Mouse (Mus musculus): Measurements from ENCODE around the gene Rnase11. TPM values are rescaled to one million over a fixed set of nuclear protein-coding genes. Genes with fewer than 3 reads are reported as not detected.
A peak's percentile ranks its signal among the peaks of the same experiment; 100 is the strongest.

The Rnase11 gene
- polyA plus RNA-seq, 1 experiment from 2014 or later = not detected

DNA sequence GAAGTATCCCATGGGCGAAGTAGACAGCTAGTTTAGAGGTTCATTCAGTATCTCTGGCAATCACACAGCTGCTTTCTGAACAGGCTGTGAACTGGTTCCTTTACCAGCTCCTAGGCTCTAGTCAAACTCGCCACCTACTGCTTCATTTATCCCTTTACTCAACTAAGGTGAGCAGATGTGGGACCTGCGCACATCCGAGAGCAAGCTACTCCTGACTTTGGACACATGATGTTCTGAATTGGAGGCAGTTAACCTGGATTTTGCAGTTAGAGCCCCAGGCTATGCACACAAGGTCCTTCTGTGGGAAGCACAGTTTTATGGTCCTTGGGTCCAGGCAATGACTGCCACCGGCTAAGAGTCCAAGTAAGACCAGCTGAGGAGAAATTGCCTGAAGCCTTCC, 10.8 kb upstream of the Rnase11 start:
- ATAC-seq (replicated peaks; ENCODE audit: low FRiP score) (no peak), DNase-seq (ENCODE audit: low spot score) (no peak)
- Histone ChIP-seq H3K27ac (ENCODE audit: low read depth, low read length) (no peak overlapping the region), H3K27me3 (replicated peaks; ENCODE audit: control insufficient read depth, insufficient read depth, low read length) (no peaks in the 10 kb centered on the region), H3K4me2 (no peak overlapping the region), H3K9ac (ENCODE audit: low read depth, low read length) (no peak overlapping the region), H3K4me3 (ENCODE audit: low read depth, low read length) (no peak overlapping the region), H3K4me1 (replicated peaks; ENCODE audit: control insufficient read depth, insufficient read depth, low read length) (peaks cover 7% of the 10 kb centered on the region; the same call in 1 of the 2 replicates), H3K36me3 (ENCODE audit: control insufficient read depth, insufficient read depth, low read length) (no peaks in the 10 kb centered on the region), H3K9me3 (ENCODE audit: control insufficient read depth, low read length) (no peaks in the 10 kb centered on the region)
- 82% methylated on average over 5 of the region's 5 CpGs for WGBS

DNA sequence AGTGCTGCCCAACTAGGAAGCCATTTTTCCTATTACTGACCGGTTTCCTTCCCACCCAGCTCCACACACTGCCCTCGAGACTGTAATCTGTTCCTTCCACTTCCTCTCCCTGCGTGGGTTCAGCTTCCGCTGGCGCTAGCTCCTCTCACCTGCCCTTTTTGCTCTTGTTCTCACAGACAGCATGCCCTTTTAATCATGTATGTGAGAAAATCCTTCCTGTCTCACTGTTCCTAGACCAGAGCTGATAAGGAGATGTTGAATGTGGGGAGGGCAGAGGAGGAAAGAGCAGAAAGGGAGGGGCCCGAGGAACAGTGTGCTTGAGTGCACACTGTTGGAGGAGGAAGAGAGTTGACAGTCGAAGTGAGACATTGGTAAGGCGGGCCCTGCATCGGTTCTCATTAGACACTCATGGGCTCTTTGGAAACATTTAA, 7.5 kb upstream of the Rnase11 start, which contains the start of gene Rnase12:
TSS of gene Rnase12 (minus strand) at position 261 of the 431 bp plus-strand sequence.
- DNase-seq (ENCODE audit: low spot score) (no peak), ATAC-seq (replicated peaks; ENCODE audit: low FRiP score) (peak; percentile 75)
- Histone ChIP-seq H3K4me2 (peak within 1 kb of the TSS; percentile 44; the same call in 1 of the 2 replicates), H3K9ac (ENCODE audit: low read depth, low read length) (no peak within 1 kb of the TSS), H3K27ac (ENCODE audit: low read depth, low read length) (no peak within 1 kb of the TSS), H3K9me3 (ENCODE audit: control insufficient read depth, low read length) (no peaks in the 10 kb centered on the region), H3K4me3 (ENCODE audit: low read depth, low read length) (no peak within 1 kb of the TSS), H3K36me3 (ENCODE audit: control insufficient read depth, insufficient read depth, low read length) (no peaks in the 10 kb centered on the region), H3K4me1 (replicated peaks; ENCODE audit: control insufficient read depth, insufficient read depth, low read length) (peaks cover 6% of the 10 kb centered on the region; the same call in 1 of the 2 replicates), H3K27me3 (replicated peaks; ENCODE audit: control insufficient read depth, insufficient read depth, low read length) (no peaks in the 10 kb centered on the region)
- 31% methylated on average over 9 of the region's 9 CpGs for WGBS

DNA sequence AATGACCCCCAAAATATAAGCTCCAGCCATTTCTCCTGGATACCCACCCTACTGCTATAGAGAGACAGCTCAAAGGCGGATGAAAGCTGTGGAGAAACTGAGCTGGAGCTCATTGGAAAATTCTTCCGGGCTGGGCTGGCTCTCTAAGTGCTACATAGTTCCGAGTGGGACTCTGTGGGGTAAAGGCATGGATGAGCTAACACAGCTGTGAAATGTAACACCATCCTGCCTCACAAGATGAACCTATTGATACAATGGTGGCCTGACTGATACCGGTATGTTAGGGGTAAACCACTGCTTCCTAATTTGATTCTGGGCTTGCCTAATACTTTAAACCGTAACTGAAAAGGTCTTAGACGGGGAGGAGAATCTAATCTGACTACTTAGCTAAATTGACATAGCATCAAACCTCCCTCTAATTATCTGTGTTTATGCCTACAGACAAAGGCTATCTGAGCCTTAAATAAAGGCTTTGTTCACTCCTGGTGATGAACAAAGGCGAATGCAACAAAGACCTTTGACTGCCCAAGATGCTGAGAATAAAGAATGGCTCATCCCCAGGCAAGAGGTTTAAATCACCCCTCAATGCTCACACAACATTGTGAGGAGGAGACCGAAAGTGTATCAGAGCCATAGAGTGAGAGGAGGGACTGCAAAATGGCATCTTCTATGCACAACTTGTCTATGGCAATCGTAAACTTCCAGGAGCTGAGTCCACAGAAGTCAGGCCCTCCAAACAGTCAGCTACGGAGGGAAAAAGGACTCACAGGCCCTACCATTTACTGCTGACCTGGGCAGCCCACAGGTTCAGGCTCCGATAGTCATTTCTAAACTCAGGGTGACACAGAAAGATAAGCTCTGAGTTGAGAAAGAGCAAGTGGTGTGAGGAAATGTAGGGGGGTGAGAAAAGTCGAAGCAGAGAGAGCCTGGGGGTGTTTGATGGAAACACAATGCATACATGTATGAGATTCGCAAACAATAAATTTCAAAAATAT, 4.6 kb upstream of the Rnase11 start:
- ATAC-seq (replicated peaks; ENCODE audit: low FRiP score) = no peak; the same call in 1 of the 2 replicates

DNA sequence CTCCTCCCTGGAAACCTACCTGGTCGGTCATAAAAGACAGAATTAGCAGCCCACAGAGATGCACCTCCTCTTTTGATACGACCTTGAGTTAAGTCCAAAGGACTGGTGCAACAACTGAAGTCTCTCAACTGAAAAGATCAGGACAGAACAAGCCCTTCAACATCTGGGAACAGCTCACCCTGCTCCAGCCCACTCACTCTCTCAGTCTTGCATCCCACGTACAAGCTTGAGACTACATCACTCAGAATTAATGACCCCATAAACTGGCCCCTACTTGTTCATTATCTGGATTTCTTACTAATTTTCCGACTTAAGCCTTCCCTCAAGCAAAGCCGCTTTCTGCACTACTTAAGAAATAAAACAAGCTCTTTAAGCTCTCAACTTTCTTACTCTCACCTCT, 3.2 kb upstream of the Rnase11 start:
- H3K36me3 ChIP-seq (ENCODE audit: control insufficient read depth, insufficient read depth, low read length) = no peaks in the 10 kb centered on the region
- no peak for DNase-seq (ENCODE audit: low spot score)
- no peak overlapping the region for H3K27ac ChIP-seq (ENCODE audit: low read depth, low read length)
- no peak overlapping the region for H3K9ac ChIP-seq (ENCODE audit: low read depth, low read length)
- H3K9me3 ChIP-seq (ENCODE audit: control insufficient read depth, low read length) = no peaks in the 10 kb centered on the region
- ATAC-seq (replicated peaks; ENCODE audit: low FRiP score) = no peak
- 74% methylated on average over 5 of the region's 5 CpGs for WGBS
- no peak overlapping the region for H3K4me2 ChIP-seq
- H3K4me3 ChIP-seq (ENCODE audit: low read depth, low read length) = no peak overlapping the region
- H3K27me3 ChIP-seq (replicated peaks; ENCODE audit: control insufficient read depth, insufficient read depth, low read length) = no peaks in the 10 kb centered on the region
- peaks cover 3% of the 10 kb centered on the region; the same call in 1 of the 2 replicates for H3K4me1 ChIP-seq (replicated peaks; ENCODE audit: control insufficient read depth, insufficient read depth, low read length)

More for the DNA sequence above, 4.6 kb upstream of the Rnase11 start:
- DNase-seq (ENCODE audit: low spot score) = no peak
- 60% methylated on average over 13 of the region's 13 CpGs for WGBS
- Histone ChIP-seq H3K27ac (ENCODE audit: low read depth, low read length) (no peak overlapping the region), H3K36me3 (ENCODE audit: control insufficient read depth, insufficient read depth, low read length) (no peaks in the 10 kb centered on the region), H3K27me3 (replicated peaks; ENCODE audit: control insufficient read depth, insufficient read depth, low read length) (no peaks in the 10 kb centered on the region), H3K4me3 (ENCODE audit: low read depth, low read length) (no peak overlapping the region), H3K9me3 (ENCODE audit: control insufficient read depth, low read length) (no peaks in the 10 kb centered on the region), H3K4me1 (replicated peaks; ENCODE audit: control insufficient read depth, insufficient read depth, low read length) (peaks cover 3% of the 10 kb centered on the region; the same call in 1 of the 2 replicates), H3K9ac (ENCODE audit: low read depth, low read length) (no peak overlapping the region), H3K4me2 (no peak overlapping the region)

DNA sequence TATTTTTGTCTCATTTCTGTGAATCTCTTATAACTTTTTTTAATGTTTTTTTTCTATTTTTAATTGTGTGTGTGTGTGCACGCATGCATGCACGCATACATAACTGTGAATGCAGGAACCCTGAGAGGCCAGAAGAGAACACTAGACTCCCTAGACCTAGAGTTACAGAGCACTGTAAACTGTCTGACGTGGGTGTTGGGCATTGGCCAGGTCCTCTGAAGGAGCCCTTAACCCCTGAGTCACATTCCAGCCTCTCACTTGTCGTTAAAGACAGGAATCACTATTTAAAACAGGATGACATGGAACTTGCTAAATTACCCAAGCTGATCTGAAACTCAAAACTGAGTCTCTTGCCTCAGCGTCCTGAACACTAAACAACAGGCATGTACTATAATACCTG, 2.0 kb upstream of the Rnase11 start:
- Histone ChIP-seq H3K4me2 (no peak overlapping the region), H3K36me3 (ENCODE audit: control insufficient read depth, insufficient read depth, low read length) (no peaks in the 10 kb centered on the region), H3K9ac (ENCODE audit: low read depth, low read length) (no peak overlapping the region), H3K27me3 (replicated peaks; ENCODE audit: control insufficient read depth, insufficient read depth, low read length) (no peaks in the 10 kb centered on the region), H3K4me1 (replicated peaks; ENCODE audit: control insufficient read depth, insufficient read depth, low read length) (no peaks in the 10 kb centered on the region), H3K9me3 (ENCODE audit: control insufficient read depth, low read length) (no peaks in the 10 kb centered on the region), H3K27ac (ENCODE audit: low read depth, low read length) (no peak overlapping the region), H3K4me3 (ENCODE audit: low read depth, low read length) (no peak overlapping the region)
- no peak for ATAC-seq (replicated peaks; ENCODE audit: low FRiP score)
- 72% methylated on average over 5 of the region's 5 CpGs for WGBS
- DNase-seq (ENCODE audit: low spot score) = no peak

DNA sequence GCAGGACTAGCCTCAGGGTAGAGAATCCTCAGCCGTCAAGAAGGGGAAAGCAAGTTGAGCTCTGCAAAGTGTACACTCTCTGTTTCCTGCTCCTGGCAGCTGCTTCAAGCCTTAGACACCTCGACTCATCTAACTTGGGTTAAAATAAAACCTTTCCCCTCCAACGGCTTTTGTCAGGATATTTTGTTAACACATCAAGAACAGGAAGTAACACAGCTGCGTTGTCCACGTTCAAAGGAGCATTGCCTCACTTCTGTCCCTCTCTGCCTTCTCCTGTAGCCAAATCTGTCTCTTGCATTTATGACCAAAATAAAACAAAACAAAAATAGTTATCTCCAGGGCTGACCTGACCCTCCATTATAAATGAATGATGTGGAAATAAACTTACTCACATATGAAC, 2.1 kb downstream of the Rnase11 start:
- H3K36me3 ChIP-seq (ENCODE audit: control insufficient read depth, insufficient read depth, low read length) = no peaks in the 10 kb centered on the region

DNA sequence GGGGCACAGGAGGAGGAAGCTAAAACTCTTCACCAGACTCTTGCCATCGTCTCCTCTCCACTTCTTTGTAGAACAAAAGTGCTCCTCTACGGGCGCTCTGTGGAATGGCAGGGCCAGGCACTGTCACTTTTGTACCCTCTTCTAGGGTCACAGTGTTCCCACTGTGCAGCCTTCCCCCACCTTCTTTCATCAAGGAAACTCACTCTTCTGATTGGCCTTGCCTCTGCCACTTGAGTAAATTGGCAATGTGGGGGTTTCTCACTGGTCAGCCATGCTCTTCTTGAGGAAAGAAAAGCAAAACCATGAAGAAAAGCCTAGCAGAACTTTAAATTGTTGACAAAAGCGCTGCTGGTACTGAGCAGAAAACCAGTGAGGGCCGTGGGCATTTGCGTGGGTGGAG, 8.2 kb downstream of the Rnase11 start, which contains the start of gene Rnase9:
TSS of gene Rnase9 (minus strand) at position 101 of the 400 bp plus-strand sequence.
- Histone ChIP-seq H3K27me3 (replicated peaks; ENCODE audit: control insufficient read depth, insufficient read depth, low read length) (no peaks in the 10 kb centered on the region), H3K4me2 (no peak within 1 kb of the TSS), H3K27ac (ENCODE audit: low read depth, low read length) (no peak within 1 kb of the TSS), H3K4me3 (ENCODE audit: low read depth, low read length) (no peak within 1 kb of the TSS), H3K36me3 (ENCODE audit: control insufficient read depth, insufficient read depth, low read length) (no peaks in the 10 kb centered on the region), H3K9ac (ENCODE audit: low read depth, low read length) (no peak within 1 kb of the TSS), H3K9me3 (ENCODE audit: control insufficient read depth, low read length) (no peaks in the 10 kb centered on the region), H3K4me1 (replicated peaks; ENCODE audit: control insufficient read depth, insufficient read depth, low read length) (no peaks in the 10 kb centered on the region)
- DNase-seq (ENCODE audit: low spot score) (no peak), ATAC-seq (replicated peaks; ENCODE audit: low FRiP score) (no peak)
- 78% methylated on average over 6 of the region's 6 CpGs for WGBS

More for the DNA sequence above, 2.1 kb downstream of the Rnase11 start:
- Histone ChIP-seq H3K4me1 (replicated peaks; ENCODE audit: control insufficient read depth, insufficient read depth, low read length) (no peaks in the 10 kb centered on the region), H3K4me2 (no peak overlapping the region), H3K4me3 (ENCODE audit: low read depth, low read length) (no peak overlapping the region), H3K27ac (ENCODE audit: low read depth, low read length) (no peak overlapping the region), H3K9me3 (ENCODE audit: control insufficient read depth, low read length) (no peaks in the 10 kb centered on the region), H3K9ac (ENCODE audit: low read depth, low read length) (no peak overlapping the region), H3K27me3 (replicated peaks; ENCODE audit: control insufficient read depth, insufficient read depth, low read length) (no peaks in the 10 kb centered on the region)
- no peak for DNase-seq (ENCODE audit: low spot score)
- WGBS = 27% methylated on average over 5 of the region's 5 CpGs
- ATAC-seq (replicated peaks; ENCODE audit: low FRiP score) = no peak

DNA sequence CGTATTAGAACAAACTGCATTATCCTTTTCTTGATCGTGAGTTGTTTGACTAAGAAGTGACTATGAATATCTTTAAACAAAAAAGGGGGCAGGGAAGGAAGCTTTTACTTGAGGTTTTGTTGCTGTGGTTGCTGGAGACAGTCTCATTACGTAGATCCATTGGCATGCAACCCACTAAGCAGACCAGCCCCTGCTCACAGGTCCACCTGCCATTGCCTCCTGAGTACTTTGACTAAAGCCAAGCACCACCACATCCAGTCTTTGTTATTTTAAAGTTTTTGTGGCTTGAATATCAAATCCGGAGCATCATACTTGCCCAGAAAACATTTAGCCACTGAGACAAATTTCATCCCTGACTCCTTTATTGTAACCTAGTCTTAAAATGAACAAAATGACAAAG, 13.7 kb downstream of the Rnase11 start:
- 74% methylated on average over 4 of the region's 4 CpGs for WGBS
- Histone ChIP-seq H3K27ac (ENCODE audit: low read depth, low read length) (no peak overlapping the region), H3K9ac (ENCODE audit: low read depth, low read length) (no peak overlapping the region), H3K4me1 (replicated peaks; ENCODE audit: control insufficient read depth, insufficient read depth, low read length) (no peaks in the 10 kb centered on the region), H3K9me3 (ENCODE audit: control insufficient read depth, low read length) (no peaks in the 10 kb centered on the region), H3K4me3 (ENCODE audit: low read depth, low read length) (no peak overlapping the region), H3K4me2 (no peak overlapping the region), H3K27me3 (replicated peaks; ENCODE audit: control insufficient read depth, insufficient read depth, low read length) (no peaks in the 10 kb centered on the region), H3K36me3 (ENCODE audit: control insufficient read depth, insufficient read depth, low read length) (no peaks in the 10 kb centered on the region)
- ATAC-seq (replicated peaks; ENCODE audit: low FRiP score) = no peak
- DNase-seq (ENCODE audit: low spot score) = no peak

All from liver, embryonic 11.5 days (tissue).